Mouse (Mus musculus) C2C12 (cell line): Measurements from ENCODE around the gene Btbd10.

Source experiments
- CTCF ChIP-seq: IDR thresholded peaks from one replicate; pipeline ENCODE4 v1.5.1; 2011; ENCODE audit not compliant: control insufficient read depth, insufficient read depth, insufficient read length
- MYOG ChIP-seq: IDR thresholded peaks from one replicate; pipeline ENCODE4 v1.6.1; 2011; ENCODE audit not compliant: control insufficient read depth, insufficient read length; ENCODE audit errors: extremely low read depth

GRCm38 (mm10) chr7:113347694-113348093, 21.5 kb downstream of the Btbd10 start:
- no peak for TF ChIP-seq MYOG
- TF ChIP-seq CTCF, result no peak
